8 mouse cellular contexts compared by ENCODE assay signal in the genomic region with DNA sequence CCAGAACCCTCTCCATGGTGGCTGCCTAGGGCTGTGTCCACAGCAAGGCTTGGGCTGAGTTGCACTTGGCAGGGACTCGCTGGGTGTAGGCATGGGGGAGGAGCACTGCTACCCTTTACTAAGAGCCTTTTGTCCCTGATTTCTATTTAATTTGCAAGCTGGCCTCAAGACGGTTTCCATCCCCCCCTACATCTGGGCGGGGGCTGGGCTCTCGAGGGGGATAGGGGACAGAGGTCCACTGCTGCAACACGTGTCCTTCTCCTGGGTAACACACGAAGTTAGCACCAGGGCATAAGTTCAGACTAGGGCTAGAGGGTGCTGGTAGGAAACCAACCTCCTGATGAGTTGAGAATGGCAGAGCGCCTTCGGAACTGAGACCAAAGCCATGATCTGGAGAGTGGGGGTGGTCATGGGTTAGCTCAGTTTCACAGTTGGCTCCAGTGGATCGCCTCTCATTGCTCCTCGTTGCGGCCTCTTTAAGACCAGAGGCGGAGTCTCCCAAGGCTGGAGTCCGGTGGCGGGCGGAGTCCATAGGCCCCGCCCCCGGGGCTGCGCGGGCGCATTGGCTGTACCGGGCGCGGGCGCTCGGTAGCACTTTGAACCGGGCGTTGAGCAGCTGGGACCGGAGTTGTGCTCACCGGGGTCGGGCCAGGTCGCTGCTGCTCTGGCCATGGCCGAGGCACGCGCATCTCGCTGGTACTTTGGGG. TPM values are rescaled to one million over a fixed set of nuclear protein-coding genes. Genes with fewer than 3 reads are reported as not detected.
DNase-seq lines count a peak whose midpoint lies in the region; ATAC-seq and TF ChIP-seq lines count a peak whose summit lies in the region.

A gene (plus strand): TSS at position 524 of the 707 bp plus-strand sequence.

- WGBS in heart, embryonic 10.5 days, result under 1% methylated on average over 35 of the region's 35 CpGs
- WGBS in kidney, embryonic 14.5 days, result 1% methylated on average over 35 of the region's 35 CpGs
- WGBS in limb, embryonic 14.5 days, result under 1% methylated on average over 24 of the region's 35 CpGs
- WGBS in midbrain, embryonic 16.5 days, result 0% methylated on average over 35 of the region's 35 CpGs

- peak; percentile 36; the same call in 1 of the 2 replicates for TF ChIP-seq POLR2A in brain, embryonic 14.5 days (IDR thresholded peaks at IDR 0.05; ENCODE audit: borderline replicate concordance, extremely low read depth, insufficient read depth, insufficient read length, poor library complexity, severe bottlenecking)
- no peak for TF ChIP-seq POLR2A in limb, embryonic 14.5 days (IDR thresholded peaks at IDR 0.05; ENCODE audit: borderline replicate concordance, extremely low read depth, insufficient read depth, insufficient read length)

- peaks cover 65% of the 10 kb centered on the region for H3K36me3 ChIP-seq in C2C12 (ENCODE audit: control insufficient read depth, insufficient read depth)
- H3K36me3 ChIP-seq in heart, embryonic 10.5 days, result peaks cover 61% of the 10 kb centered on the region
- peaks cover 48% of the 10 kb centered on the region for H3K36me3 ChIP-seq in kidney, embryonic 14.5 days (ENCODE audit: control insufficient read depth, insufficient read depth, low read length)
- peaks cover 58% of the 10 kb centered on the region for H3K36me3 ChIP-seq in limb, embryonic 14.5 days (ENCODE audit: control insufficient read depth, insufficient read depth, low read length)
- peaks cover 20% of the 10 kb centered on the region for H3K36me3 ChIP-seq in midbrain, embryonic 16.5 days (ENCODE audit: control insufficient read depth, insufficient read depth, low read length)

- H3K9me3 ChIP-seq in heart, embryonic 10.5 days, result no peaks in the 10 kb centered on the region
- no peaks in the 10 kb centered on the region for H3K9me3 ChIP-seq in kidney, embryonic 14.5 days (ENCODE audit: control insufficient read depth, low read length)
- H3K9me3 ChIP-seq in limb, embryonic 14.5 days (ENCODE audit: control insufficient read depth, low read length), result no peaks in the 10 kb centered on the region
- no peaks in the 10 kb centered on the region for H3K9me3 ChIP-seq in midbrain, embryonic 16.5 days (replicated peaks; ENCODE audit: control insufficient read depth, low read length, poor library complexity, severe bottlenecking)

- TF ChIP-seq CTCF in C2C12 (IDR thresholded peaks at IDR 0.05; ENCODE audit: control insufficient read depth, insufficient read depth, insufficient read length), result no peak
- TF ChIP-seq CTCF in brain, embryonic 14.5 days (IDR thresholded peaks at IDR 0.05; ENCODE audit: borderline replicate concordance, extremely low read depth, insufficient read depth, insufficient read length), result no peak

- peak within 1 kb of the TSS; percentile 91 for H3K4me2 ChIP-seq in kidney, embryonic 14.5 days (replicated peaks; ENCODE audit: low read depth, low read length)
- peak within 1 kb of the TSS; percentile 93 for H3K4me2 ChIP-seq in limb, embryonic 14.5 days (replicated peaks; ENCODE audit: low read depth, low read length, severe bottlenecking)
- H3K4me2 ChIP-seq in midbrain, embryonic 16.5 days (ENCODE audit: low read length), result peak within 1 kb of the TSS; percentile 96

- peaks cover 21% of the 10 kb centered on the region for H3K79me3 ChIP-seq in C2C12 (ENCODE audit: low read depth)

- H3K27me3 ChIP-seq in C2C12 (ENCODE audit: control insufficient read depth, insufficient read depth, insufficient read length), result no peaks in the 10 kb centered on the region
- H3K27me3 ChIP-seq in heart, embryonic 10.5 days (ENCODE audit: insufficient read depth, poor library complexity, severe bottlenecking), result no peaks in the 10 kb centered on the region
- no peaks in the 10 kb centered on the region for H3K27me3 ChIP-seq in kidney, embryonic 14.5 days (ENCODE audit: control insufficient read depth, insufficient read depth, low read length)
- H3K27me3 ChIP-seq in limb, embryonic 14.5 days (ENCODE audit: control insufficient read depth, insufficient read depth, low read length), result no peaks in the 10 kb centered on the region
- no peaks in the 10 kb centered on the region for H3K27me3 ChIP-seq in midbrain, embryonic 16.5 days (ENCODE audit: control insufficient read depth, insufficient read depth, low read depth, low read length)

- peak within 1 kb of the TSS; percentile 84 for H3ac ChIP-seq in C2C12 (ENCODE audit: control insufficient read depth, insufficient read length, low read depth)

- peak within 1 kb of the TSS; percentile 92 for H3K27ac ChIP-seq in heart, embryonic 10.5 days
- peak within 1 kb of the TSS; percentile 78 for H3K27ac ChIP-seq in kidney, embryonic 14.5 days (ENCODE audit: low read depth, low read length)
- peak within 1 kb of the TSS; percentile 68 for H3K27ac ChIP-seq in limb, embryonic 14.5 days (replicated peaks; ENCODE audit: low read depth, low read length)
- H3K27ac ChIP-seq in midbrain, embryonic 16.5 days (ENCODE audit: low read length), result peak within 1 kb of the TSS; percentile 74

- DNase-seq in brain, embryonic 14.5 days (ENCODE audit: low read depth), result peak; percentile 93
- DNase-seq in heart, embryonic 10.5 days (ENCODE audit: low spot score), result peak; percentile 95
- DNase-seq in limb, embryonic 14.5 days (ENCODE audit: low spot score), result peak; percentile 91
- DNase-seq in spleen, postnatal 10 days (ENCODE audit: low spot score in 2 of 2), result peak; percentile 86 to 91

- H3K79me2 ChIP-seq in C2C12 (ENCODE audit: control insufficient read depth, insufficient read depth), result peaks cover 48% of the 10 kb centered on the region

- H3K4me3 ChIP-seq in C2C12 (ENCODE audit: insufficient read depth, poor library complexity, severe bottlenecking), result peak within 1 kb of the TSS; percentile 99
- peak within 1 kb of the TSS; percentile 89 for H3K4me3 ChIP-seq in heart, embryonic 10.5 days
- H3K4me3 ChIP-seq in kidney, embryonic 14.5 days (ENCODE audit: low read length), result peak within 1 kb of the TSS; percentile 80
- H3K4me3 ChIP-seq in limb, embryonic 14.5 days (replicated peaks; ENCODE audit: low read length), result peak within 1 kb of the TSS; percentile 95
- peak within 1 kb of the TSS; percentile 91 for H3K4me3 ChIP-seq in midbrain, embryonic 16.5 days (ENCODE audit: low read depth, low read length)

- H3K9ac ChIP-seq in kidney, embryonic 14.5 days (ENCODE audit: low read depth, low read length), result peak within 1 kb of the TSS; percentile 76
- H3K9ac ChIP-seq in limb, embryonic 14.5 days (ENCODE audit: low read depth, low read length, severe bottlenecking), result peak within 1 kb of the TSS; percentile 71
- H3K9ac ChIP-seq in midbrain, embryonic 16.5 days (ENCODE audit: low read depth, low read length), result peak within 1 kb of the TSS; percentile 84

- H3K4me1 ChIP-seq in heart, embryonic 10.5 days, result peaks cover 40% of the 10 kb centered on the region
- H3K4me1 ChIP-seq in kidney, embryonic 14.5 days (ENCODE audit: control insufficient read depth, insufficient read depth, low read length), result peaks cover 26% of the 10 kb centered on the region
- H3K4me1 ChIP-seq in limb, embryonic 14.5 days (ENCODE audit: control insufficient read depth, insufficient read depth, low read length), result peaks cover 25% of the 10 kb centered on the region
- peaks cover 29% of the 10 kb centered on the region for H3K4me1 ChIP-seq in midbrain, embryonic 16.5 days (ENCODE audit: control insufficient read depth, insufficient read depth, low read length)

- peak; percentile 83 for ATAC-seq in erythroblast, adult 5-6 weeks (replicated peaks; ENCODE audit: low FRiP score, poor library complexity, severe bottlenecking)
- ATAC-seq in kidney, embryonic 14.5 days (ENCODE audit: low FRiP score, low TSS enrichment), result peak; percentile 88
- ATAC-seq in limb, embryonic 14.5 days (ENCODE audit: low FRiP score, low read depth), result peak; percentile 89
- peak; percentile 88 for ATAC-seq in midbrain, embryonic 16.5 days

TF ChIP-seq in C2C12, 6 proteins besides CTCF, POLR2A, EP300 and RAD21:
- no peak for TF ChIP-seq FOSL1 (IDR thresholded peaks at IDR 0.05; ENCODE audit: insufficient read depth, low read length, poor library complexity, severe bottlenecking)
- TF ChIP-seq MAX (IDR thresholded peaks at IDR 0.05), result peak; percentile 52
- TF ChIP-seq CEBPB (IDR thresholded peaks at IDR 0.05; ENCODE audit: low read depth), result no peak
- TF ChIP-seq USF1 (IDR thresholded peaks at IDR 0.05; ENCODE audit: low read depth), result no peak
- no peak for TF ChIP-seq MYOG (IDR thresholded peaks at IDR 0.05; ENCODE audit: control insufficient read depth, extremely low read depth, insufficient read length)
- no peak for TF ChIP-seq MYOD1 (IDR thresholded peaks at IDR 0.05; ENCODE audit: control insufficient read depth, insufficient read length, low read depth)

RNA-seq across cellular contexts. Expression of the gene that starts here (rescaled TPM):
- polyA plus RNA-seq in C2C12 (2012; fragmentation: generic; extraction: Trizol), result 154 TPM
- polyA plus RNA-seq in brain, embryonic 14.5 days (2012; rRNA removed), result 40.6 and 57.3 TPM in 2 replicates
- total RNA-seq in erythroblast, adult 5-6 weeks (2015; ENCODE audit: low replicate concordance), result 6.9 and 11.1 TPM in 2 replicates
- 4.7 and 6.0 TPM in 2 replicates for total RNA-seq in erythroblast, adult 5-6 weeks (2017; ENCODE audit: low replicate concordance)
- 55.6 and 56.6 TPM in 2 replicates for polyA plus RNA-seq in heart, embryonic 10.5 days (2016; fragmentation: Nextera tagmentation; extraction: Ambion mirVana)
- 65.3 and 79.1 TPM in 2 replicates for polyA plus RNA-seq in kidney, embryonic 14.5 days (2014; fragmentation: Nextera tagmentation; extraction: Ambion mirVana)
- polyA plus RNA-seq in limb, embryonic 14.5 days (2012; rRNA removed), result 54.4 and 75.1 TPM in 2 replicates
- polyA plus RNA-seq in limb, embryonic 14.5 days (2014; fragmentation: Nextera tagmentation; extraction: Ambion mirVana), result 44.1 and 44.4 TPM in 2 replicates
- 23.1 and 24.8 TPM in 2 replicates for polyA plus RNA-seq in midbrain, embryonic 16.5 days (2015; fragmentation: Nextera tagmentation; extraction: Ambion mirVana)

Comparison
In these comparisons a context has a peak if more than half of its experiments do, and no peak if none do; other contexts are left out.
1. Peak in every context shown above with its lines: DNase-seq, ATAC-seq, H3K4me3 ChIP-seq and H3K27ac ChIP-seq.